Mouse (Mus musculus) bone marrow macrophage, adult 2 months (primary cell): Measurements from ENCODE around the gene Ift46.

Experiments
- CTCF ChIP-seq: IDR thresholded peaks from 2 replicates; pipeline ENCODE4 v1.5.1; 2012; ENCODE audit warnings: low read depth, mild to moderate bottlenecking, low read length, moderate library complexity
- POLR2A ChIP-seq: IDR thresholded peaks from 2 replicates; pipeline ENCODE4 v1.6.1; 2012; ENCODE audit warnings: mild to moderate bottlenecking, low read depth, low read length, borderline replicate concordance

GRCm38 (mm10) chr9:44805536-44805935 lies 37.8 kb downstream of the Ift46 start:
- TF ChIP-seq CTCF (no peak), POLR2A (no peak)
